Mouse (Mus musculus) olfactory bulb, adult 2 months (tissue): ENCODE measurements around the gene Galk1. TPM values are rescaled to one million over a fixed set of nuclear protein-coding genes. Genes with fewer than 3 reads are reported as not detected.

Experiments
- H3K27ac ChIP-seq: fragments of 200-500 bp; 2 replicates; pipeline ENCODE4 v1.5.1; 2012; ENCODE audit warnings: low read depth, low read length; ENCODE audit not compliant: insufficient read depth
- H3K4me1 ChIP-seq: fragments of 200-500 bp; 2 replicates; pipeline ENCODE4 v1.6.1; 2012; ENCODE audit warnings: low read length; ENCODE audit not compliant: control insufficient read depth, insufficient read depth
- H3K4me3 ChIP-seq: fragments of 200-500 bp; 2 replicates; pipeline ENCODE4 v1.5.1; 2012; ENCODE audit warnings: mild to moderate bottlenecking, low read depth, low read length, moderate library complexity; ENCODE audit not compliant: insufficient read depth
- CTCF ChIP-seq: fragments of 200-500 bp; IDR thresholded peaks from 2 replicates; pipeline ENCODE4 v1.5.1; 2012; ENCODE audit warnings: low read depth, mild to moderate bottlenecking, low read length, moderate library complexity; ENCODE audit not compliant: insufficient read depth
- POLR2A ChIP-seq: fragments of 200-500 bp; IDR thresholded peaks from 2 replicates; pipeline ENCODE4 v1.6.1; 2012; ENCODE audit warnings: mild to moderate bottlenecking, low read depth, low read length, moderate library complexity; ENCODE audit not compliant: insufficient read depth
- WGBS: fragments of 180-500 bp; shearing (Covaris S2); methylation state at CpG from one replicate; pipeline ENCODE4 v1.1.7; 2018; 5-methylcytosine and 5-hydroxymethylcytosine counted together
- polyA plus RNA-seq: library from polyadenylated mRNA; stranded (reverse); fragments of >200 nt; gene quantifications from 2 replicates; pipeline ENCODE4 v1.2.4, GENCODE M21; 2012; ENCODE audit warnings: low replicate concordance; ENCODE audit not compliant: missing spikeins, insufficient read depth, insufficient read length

Galk1 gene
- polyA plus RNA-seq, 1 experiment = not detected

- H3K27ac ChIP-seq = no peak overlapping the region
- H3K4me1 ChIP-seq = peaks cover 3% of the 10 kb centered on the region; the same call in 1 of the 2 replicates
- WGBS = 85% methylated on average over 3 of the region's 3 CpGs
- no peak overlapping the region for H3K4me3 ChIP-seq
- no peak for TF ChIP-seq CTCF
- no peak for TF ChIP-seq POLR2A
Measured at GRCm38 (mm10) chr11:116036671-116037070, 24.2 kb upstream of the Galk1 start.

GRCm38 (mm10) chr11:116034584-116034983 lies 22.1 kb upstream of the Galk1 start:
- TF ChIP-seq POLR2A (no peak), CTCF (no peak)
- 89% methylated on average over 6 of the region's 6 CpGs for WGBS
- Histone ChIP-seq H3K4me3 (no peak overlapping the region), H3K4me1 (peaks cover 8% of the 10 kb centered on the region), H3K27ac (no peak overlapping the region)

- H3K27ac ChIP-seq = peak overlapping the region; percentile 100
- 18% methylated on average over 14 of the region's 14 CpGs for WGBS
- H3K4me3 ChIP-seq = peak overlapping the region; percentile 88
- H3K4me1 ChIP-seq = peaks cover 8% of the 10 kb centered on the region
- TF ChIP-seq POLR2A (no peak), CTCF (no peak)
Measured at GRCm38 (mm10) chr11:116030898-116031845, 18.7 kb upstream of the Galk1 start.

- Histone ChIP-seq H3K4me3 (peak within 1 kb of the TSS; percentile 88), H3K27ac (peak within 1 kb of the TSS; percentile 100), H3K4me1 (peaks cover 8% of the 10 kb centered on the region)
- under 1% methylated on average over 67 of the region's 67 CpGs for WGBS
- TF ChIP-seq CTCF = no peak
- peak; percentile 72 for TF ChIP-seq POLR2A
Measured at GRCm38 (mm10) chr11:116030088-116030897, 17.8 kb upstream of the Galk1 start, which contains the start of gene Unk. Gene Unk, plus strand, starts transcription at chr11:116030322.

GRCm38 (mm10) chr11:116029086-116029865 lies 16.8 kb upstream of the Galk1 start:
- Histone ChIP-seq H3K4me1 (peaks cover 9% of the 10 kb centered on the region), H3K4me3 (no peak overlapping the region), H3K27ac (peak overlapping the region; percentile 87)
- WGBS = 83% methylated on average over 6 of the region's 6 CpGs
- TF ChIP-seq POLR2A (no peak), CTCF (no peak)

GRCm38 (mm10) chr11:116028177-116028865 lies 15.8 kb upstream of the Galk1 start:
- Histone ChIP-seq H3K4me1 (peaks cover 9% of the 10 kb centered on the region), H3K27ac (no peak overlapping the region), H3K4me3 (no peak overlapping the region)
- 80% methylated on average over 9 of the region's 9 CpGs for WGBS
- TF ChIP-seq POLR2A (no peak), CTCF (no peak)

GRCm38 (mm10) chr11:116027756-116028155 lies 15.2 kb upstream of the Galk1 start, which contains the start of gene H3f3b:
Gene H3f3b, minus strand, starts transcription at chr11:116027962.
- TF ChIP-seq CTCF (no peak), POLR2A (no peak)
- WGBS = 71% methylated on average over 4 of the region's 4 CpGs

More at GRCm38 (mm10) chr11:116027756-116028155, 15.2 kb upstream of the Galk1 start, which contains the start of gene H3f3b:
- H3K4me3 ChIP-seq = no peak within 1 kb of the TSS
- peaks cover 8% of the 10 kb centered on the region for H3K4me1 ChIP-seq
- no peak within 1 kb of the TSS for H3K27ac ChIP-seq
